Mouse (Mus musculus) C2C12 (cell line): ENCODE data around the gene Rpl10-ps3. TPM values are rescaled to one million over a fixed set of nuclear protein-coding genes. Genes with fewer than 3 reads are reported as not detected.

Experiments
- H3K27me3 ChIP-seq: one replicate; pipeline ENCODE4 v1.6.1; 2011; ENCODE audit not compliant: control insufficient read depth, insufficient read depth, insufficient read length
- H3K36me3 ChIP-seq: one replicate; pipeline ENCODE4 v1.6.1; 2011; ENCODE audit not compliant: control insufficient read depth, insufficient read depth
- H3K4me3 ChIP-seq: one replicate; pipeline ENCODE4 v1.5.1; 2011; ENCODE audit warnings: mild to moderate bottlenecking, control low read depth; ENCODE audit not compliant: poor library complexity, insufficient read depth, severe bottlenecking
- H3K79me2 ChIP-seq: one replicate; pipeline ENCODE4 v1.6.1; 2011; ENCODE audit not compliant: control insufficient read depth, insufficient read depth
- H3K79me3 ChIP-seq: one replicate; pipeline ENCODE4 v1.6.1; 2011; ENCODE audit warnings: low read depth, control low read depth
- H3ac ChIP-seq: one replicate; pipeline ENCODE3; 2011; ENCODE audit warnings: low read depth; ENCODE audit not compliant: control insufficient read depth, insufficient read length
- CEBPB ChIP-seq: IDR thresholded peaks from one replicate; pipeline ENCODE4 v1.6.1; 2011; ENCODE audit warnings: low read depth, mild to moderate bottlenecking, control low read depth, moderate library complexity
- CTCF ChIP-seq: IDR thresholded peaks from one replicate; pipeline ENCODE4 v1.5.1; 2011; ENCODE audit not compliant: control insufficient read depth, insufficient read depth, insufficient read length
- FOSL1 ChIP-seq: IDR thresholded peaks from one replicate; pipeline ENCODE4 v1.8.0; 2011; ENCODE audit warnings: mild to moderate bottlenecking, low read length; ENCODE audit not compliant: poor library complexity, insufficient read depth, severe bottlenecking
- MAX ChIP-seq: IDR thresholded peaks from one replicate; pipeline ENCODE4 v1.6.1; 2011; ENCODE audit warnings: mild to moderate bottlenecking, control low read depth
- MYOD1 ChIP-seq: IDR thresholded peaks from one replicate; pipeline ENCODE4 v1.6.1; 2011; ENCODE audit warnings: low read depth; ENCODE audit not compliant: control insufficient read depth, insufficient read length
- MYOG ChIP-seq: IDR thresholded peaks from one replicate; pipeline ENCODE4 v1.6.1; 2011; ENCODE audit not compliant: control insufficient read depth, insufficient read length; ENCODE audit errors: extremely low read depth
- USF1 ChIP-seq: IDR thresholded peaks from one replicate; pipeline ENCODE4 v1.6.1; 2011; ENCODE audit warnings: low read depth, mild to moderate bottlenecking, control low read depth, moderate library complexity
- polyA plus RNA-seq: library from polyadenylated mRNA; unstranded; fragments of >200 nt; fragmentation: generic; extraction: Trizol; gene quantifications from one replicate; pipeline ENCODE4 v1.2.1, GENCODE M21; 2012; ENCODE audit warnings: missing spikeins

Gene Rpl10-ps3
- polyA plus RNA-seq, 1 experiment, result 92.7 TPM

DNA sequence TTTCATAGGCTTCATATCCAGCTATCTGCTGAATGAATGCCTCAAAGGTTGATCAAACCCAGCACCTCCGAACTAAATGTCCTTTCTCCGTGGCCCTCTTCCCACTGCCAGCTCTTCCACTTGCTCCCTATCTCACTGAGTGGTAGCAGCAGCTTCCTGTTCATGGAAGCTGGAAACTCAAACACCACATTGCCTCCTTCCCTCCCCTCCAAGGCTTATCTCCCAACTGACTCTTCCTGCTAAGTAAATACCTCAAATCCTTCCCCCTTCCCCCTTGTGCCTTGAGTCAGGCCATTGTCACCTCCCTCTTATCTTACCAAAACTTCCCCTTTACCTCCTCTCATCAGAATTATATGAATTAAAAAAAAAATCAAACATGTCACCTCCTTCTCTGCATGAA, 19.2 kb upstream of the Rpl10-ps3 start:
- Histone ChIP-seq H3K79me3 (no peaks in the 10 kb centered on the region), H3K79me2 (no peaks in the 10 kb centered on the region), H3K36me3 (no peaks in the 10 kb centered on the region), H3ac (no peak overlapping the region), H3K4me3 (no peak overlapping the region), H3K27me3 (peaks cover 58% of the 10 kb centered on the region)
- TF ChIP-seq MAX, result no peak
- no peak for TF ChIP-seq USF1
- TF ChIP-seq MYOD1, result no peak
- TF ChIP-seq FOSL1, result no peak
- TF ChIP-seq MYOG, result no peak
- no peak for TF ChIP-seq CTCF
- TF ChIP-seq CEBPB, result no peak

DNA sequence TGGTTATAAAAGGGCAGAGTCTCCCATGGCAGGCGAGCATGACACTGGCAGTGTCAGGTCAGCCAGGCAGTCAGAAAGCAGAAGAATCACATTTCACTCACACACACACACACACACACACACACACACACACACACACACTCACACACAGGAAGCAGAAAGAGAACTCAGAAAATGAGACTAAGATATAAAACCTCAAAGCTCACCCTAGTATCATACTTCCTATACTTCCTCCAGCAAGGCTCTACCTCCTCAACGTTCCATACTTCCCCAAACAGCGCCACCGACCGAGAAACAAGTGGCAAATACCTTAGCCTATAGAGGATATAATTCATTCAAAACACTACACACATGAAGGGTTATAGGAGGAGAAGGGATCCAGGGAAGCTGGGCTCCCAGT, 18.5 kb upstream of the Rpl10-ps3 start:
- no peaks in the 10 kb centered on the region for H3K79me2 ChIP-seq
- H3K36me3 ChIP-seq, result no peaks in the 10 kb centered on the region
- H3K27me3 ChIP-seq, result peaks cover 54% of the 10 kb centered on the region
- TF ChIP-seq MYOD1 (no peak), MYOG (no peak), CEBPB (no peak)
- no peak overlapping the region for H3K4me3 ChIP-seq
- no peaks in the 10 kb centered on the region for H3K79me3 ChIP-seq
- no peak overlapping the region for H3ac ChIP-seq

DNA sequence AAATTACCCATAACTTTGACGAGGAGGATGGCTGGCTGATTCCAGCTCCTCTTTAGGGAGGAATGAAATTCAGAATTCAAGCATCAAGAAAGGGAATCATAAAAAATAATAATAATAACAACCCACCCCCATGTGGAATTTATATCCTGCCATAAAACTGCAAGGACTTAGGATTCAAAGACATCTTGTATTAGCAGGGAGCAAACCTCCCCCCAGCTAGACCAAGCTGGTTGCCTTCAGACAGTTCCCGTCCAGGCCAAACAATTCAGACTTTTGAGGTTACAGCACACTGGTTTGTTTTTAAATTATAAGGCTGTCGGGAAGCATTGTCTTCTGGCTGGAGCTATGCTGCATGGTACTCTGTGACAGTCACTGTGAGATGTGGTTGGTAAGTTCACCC, 17.8 kb upstream of the Rpl10-ps3 start:
- no peaks in the 10 kb centered on the region for H3K36me3 ChIP-seq
- no peaks in the 10 kb centered on the region for H3K79me2 ChIP-seq
- no peak overlapping the region for H3K4me3 ChIP-seq
- H3K27me3 ChIP-seq, result peaks cover 54% of the 10 kb centered on the region
- no peaks in the 10 kb centered on the region for H3K79me3 ChIP-seq
- TF ChIP-seq CEBPB, result no peak
- no peak for TF ChIP-seq MYOG
- TF ChIP-seq MAX, result no peak
- TF ChIP-seq USF1, result no peak
- TF ChIP-seq CTCF, result no peak
- no peak for TF ChIP-seq FOSL1
- TF ChIP-seq MYOD1, result no peak
- H3ac ChIP-seq, result no peak overlapping the region

DNA sequence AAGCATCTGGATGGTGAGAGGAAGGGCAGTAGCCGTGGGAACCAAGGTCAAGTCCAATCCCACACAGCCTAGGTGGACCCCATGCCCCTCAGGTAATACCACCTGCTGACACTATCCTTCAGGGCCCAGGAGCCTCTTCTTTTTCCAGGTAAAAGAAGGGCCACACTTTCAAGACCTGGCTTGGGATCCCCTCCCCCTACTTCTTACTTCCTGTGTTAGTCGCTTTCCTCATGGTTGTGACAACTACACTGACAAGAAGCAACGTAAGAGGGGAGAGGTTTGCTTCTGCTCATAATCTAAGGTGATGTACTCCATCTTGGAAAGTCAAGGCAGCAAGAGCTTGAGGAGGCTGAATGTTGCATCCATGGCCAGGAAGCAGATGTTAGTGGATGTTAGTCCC, 15.6 kb upstream of the Rpl10-ps3 start:
- Histone ChIP-seq H3ac (no peak overlapping the region), H3K36me3 (no peaks in the 10 kb centered on the region), H3K4me3 (no peak overlapping the region), H3K79me3 (no peaks in the 10 kb centered on the region), H3K79me2 (no peaks in the 10 kb centered on the region), H3K27me3 (peaks cover 44% of the 10 kb centered on the region)
- TF ChIP-seq CTCF (no peak), MYOG (no peak), FOSL1 (no peak), USF1 (no peak), CEBPB (no peak), MYOD1 (no peak), MAX (no peak)

DNA sequence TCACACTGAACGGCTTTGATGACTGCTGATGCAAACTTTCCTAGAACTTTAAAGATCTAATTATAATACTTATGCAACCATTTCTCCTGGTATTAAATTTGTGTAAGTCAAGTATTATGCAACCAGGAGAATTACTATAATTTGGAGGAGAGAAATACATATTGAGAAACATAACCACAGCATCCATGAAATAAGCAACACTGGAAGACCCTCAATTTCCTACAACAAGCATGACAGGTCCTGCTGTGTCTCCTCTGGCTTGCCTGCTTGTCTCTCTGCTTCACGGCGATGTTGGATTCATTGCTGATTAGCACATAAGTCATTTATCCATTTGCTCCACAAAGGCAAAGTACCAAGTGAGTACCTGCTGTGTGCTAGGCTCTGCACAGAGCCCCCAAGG, 12.6 kb upstream of the Rpl10-ps3 start:
- H3K79me2 ChIP-seq, result no peaks in the 10 kb centered on the region
- TF ChIP-seq MYOG (no peak), MYOD1 (no peak), CTCF (no peak)
- H3K27me3 ChIP-seq, result peaks cover 22% of the 10 kb centered on the region
- H3K36me3 ChIP-seq, result no peaks in the 10 kb centered on the region
- no peak overlapping the region for H3ac ChIP-seq
- no peaks in the 10 kb centered on the region for H3K79me3 ChIP-seq
- H3K4me3 ChIP-seq, result no peak overlapping the region

DNA sequence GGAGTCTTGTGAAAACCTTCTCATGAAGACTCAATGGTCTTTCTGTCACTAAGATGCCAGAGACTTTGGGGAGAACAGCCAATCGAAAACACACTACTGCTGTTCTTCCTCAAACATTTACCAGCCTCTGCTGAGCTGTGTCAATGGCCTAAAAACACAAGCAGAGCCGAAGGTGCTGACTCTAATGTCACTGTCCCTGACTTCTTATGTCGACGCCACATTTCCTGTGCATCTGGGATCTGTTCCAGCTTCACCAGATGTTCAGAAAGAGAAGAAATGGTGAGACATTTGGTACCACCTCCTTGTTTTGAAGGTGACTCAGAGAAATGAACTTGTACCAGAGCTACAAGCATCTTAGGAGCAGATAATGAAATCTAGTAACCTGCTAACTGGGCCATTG, 7.0 kb upstream of the Rpl10-ps3 start:
- H3K27me3 ChIP-seq, result peaks cover 20% of the 10 kb centered on the region
- no peaks in the 10 kb centered on the region for H3K79me3 ChIP-seq
- no peaks in the 10 kb centered on the region for H3K79me2 ChIP-seq
- no peak overlapping the region for H3K4me3 ChIP-seq
- H3ac ChIP-seq, result no peak overlapping the region
- TF ChIP-seq MYOG (no peak), MAX (no peak), CTCF (no peak), USF1 (no peak), FOSL1 (no peak), MYOD1 (no peak), CEBPB (no peak)
- no peaks in the 10 kb centered on the region for H3K36me3 ChIP-seq
